Mouse (Mus musculus) kidney, embryonic 15.5 days (tissue): Measurements from ENCODE around the gene Hspd1. TPM values are rescaled to one million over a fixed set of nuclear protein-coding genes. Genes with fewer than 3 reads are reported as not detected.

Source experiments
- ATAC-seq: fragments of 200-750 bp; cut with Nextera tagmentation; replicated peaks from 2 replicates; pipeline ENCODE4 v1.8.0; 2017; ENCODE audit warnings: moderate TSS enrichment; ENCODE audit not compliant: low FRiP score
- H3K27ac ChIP-seq: fragments of 300-500 bp; sonication (generic); 2 replicates; pipeline ENCODE4 v1.5.1; 2015; ENCODE audit warnings: mild to moderate bottlenecking, inconsistent platforms
- H3K27me3 ChIP-seq: fragments of 300-500 bp; sonication (generic); 2 replicates; pipeline ENCODE4 v1.6.1; 2015; ENCODE audit warnings: inconsistent platforms
- H3K36me3 ChIP-seq: fragments of 300-500 bp; sonication (generic); 2 replicates; pipeline ENCODE4 v1.6.1; 2015; ENCODE audit warnings: inconsistent platforms
- H3K4me1 ChIP-seq: fragments of 300-500 bp; sonication (generic); 2 replicates; pipeline ENCODE4 v1.6.1; 2015; ENCODE audit warnings: inconsistent platforms
- H3K4me2 ChIP-seq: fragments of 300-500 bp; sonication (generic); 2 replicates; pipeline ENCODE4 v1.6.1; 2015; ENCODE audit warnings: moderate library complexity, mild to moderate bottlenecking, inconsistent platforms
- H3K4me3 ChIP-seq: fragments of 300-500 bp; sonication (generic); replicated peaks from 2 replicates; pipeline ENCODE4 v1.5.1; 2015; ENCODE audit warnings: mild to moderate bottlenecking, inconsistent platforms
- H3K9ac ChIP-seq: fragments of 300-500 bp; sonication (generic); 2 replicates; pipeline ENCODE4 v1.6.1; 2015; ENCODE audit warnings: mild to moderate bottlenecking, inconsistent platforms
- H3K9me3 ChIP-seq: fragments of 300-500 bp; sonication (generic); replicated peaks from 2 replicates; pipeline ENCODE4 v1.6.1; 2016; ENCODE audit warnings: inconsistent platforms
- WGBS: fragments of 180-500 bp; shearing (Covaris S2); methylation state at CpG from one replicate; pipeline ENCODE4 v1.1.7; 2015; ENCODE audit warnings: mixed read lengths; 5-methylcytosine and 5-hydroxymethylcytosine counted together
- polyA plus RNA-seq: library from polyadenylated mRNA; unstranded; fragments of >200 nt; fragmentation: Nextera tagmentation; extraction: Ambion mirVana; gene quantifications from 2 replicates; pipeline ENCODE4 v1.2.1, GENCODE M21; 2015

The Hspd1 gene
- polyA plus RNA-seq, 1 experiment from 2014 or later = 484 TPM

GRCm38 (mm10) chr1:55109066-55109766, 21.2 kb upstream of the Hspd1 start:
- Histone ChIP-seq H3K9me3 (no peaks in the 10 kb centered on the region), H3K4me2 (no peak overlapping the region), H3K9ac (no peak overlapping the region), H3K4me3 (no peak overlapping the region), H3K36me3 (no peaks in the 10 kb centered on the region), H3K27ac (no peak overlapping the region), H3K4me1 (no peaks in the 10 kb centered on the region), H3K27me3 (no peaks in the 10 kb centered on the region)
- 85% methylated on average over 4 of the region's 4 CpGs for WGBS
- ATAC-seq = no peak

- H3K4me2 ChIP-seq = no peak overlapping the region
- H3K4me1 ChIP-seq = no peaks in the 10 kb centered on the region
- 45% methylated on average over 2 of the region's 2 CpGs for whole genome bisulfite sequencing
- H3K9ac ChIP-seq = no peak overlapping the region
- H3K27me3 ChIP-seq = no peaks in the 10 kb centered on the region
- H3K27ac ChIP-seq = no peak overlapping the region
- ATAC-seq = no peak
- H3K36me3 ChIP-seq = no peaks in the 10 kb centered on the region
- H3K9me3 ChIP-seq = no peaks in the 10 kb centered on the region
- H3K4me3 ChIP-seq = no peak overlapping the region
Measured at GRCm38 (mm10) chr1:55108473-55108872, 20.4 kb upstream of the Hspd1 start.

DNA sequence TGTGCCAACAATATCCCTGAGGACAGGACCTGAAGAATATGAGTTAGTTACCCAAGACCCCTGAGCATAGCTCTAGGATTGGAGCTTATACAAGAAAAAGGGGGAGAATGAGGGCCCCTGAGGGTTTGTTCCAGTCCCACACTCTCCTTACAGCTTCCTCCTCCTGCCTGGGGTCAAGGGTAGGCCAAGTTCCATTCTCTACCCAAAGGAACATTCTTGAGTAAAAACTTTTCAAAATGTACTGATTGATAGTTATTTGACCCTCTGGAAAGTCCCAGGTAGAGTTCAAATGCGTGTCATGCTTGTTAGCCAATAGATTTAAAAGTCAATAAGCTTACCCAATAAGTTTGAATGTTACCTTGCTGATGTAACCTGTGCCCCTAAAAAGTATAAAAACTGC, 19.6 kb upstream of the Hspd1 start:
- no peak overlapping the region for H3K9ac ChIP-seq
- no peaks in the 10 kb centered on the region for H3K9me3 ChIP-seq
- H3K36me3 ChIP-seq = no peaks in the 10 kb centered on the region
- H3K27ac ChIP-seq = no peak overlapping the region
- no peaks in the 10 kb centered on the region for H3K27me3 ChIP-seq
- H3K4me3 ChIP-seq = no peak overlapping the region
- WGBS = 71% methylated on average over 1 of the region's 1 CpGs
- ATAC-seq = no peak
- no peaks in the 10 kb centered on the region for H3K4me1 ChIP-seq
- H3K4me2 ChIP-seq = no peak overlapping the region

GRCm38 (mm10) chr1:55106919-55107585, 19.0 kb upstream of the Hspd1 start:
- no peak overlapping the region for H3K9ac ChIP-seq
- no peaks in the 10 kb centered on the region for H3K36me3 ChIP-seq
- H3K4me2 ChIP-seq = no peak overlapping the region
- no peaks in the 10 kb centered on the region for H3K4me1 ChIP-seq
- H3K9me3 ChIP-seq = no peaks in the 10 kb centered on the region
- no peak overlapping the region for H3K27ac ChIP-seq
- H3K27me3 ChIP-seq = no peaks in the 10 kb centered on the region
- H3K4me3 ChIP-seq = no peak overlapping the region
- no peak for ATAC-seq
- WGBS = 81% methylated on average over 9 of the region's 9 CpGs

- Histone ChIP-seq H3K9ac (no peak overlapping the region), H3K9me3 (no peaks in the 10 kb centered on the region), H3K36me3 (peaks cover 31% of the 10 kb centered on the region), H3K27me3 (no peaks in the 10 kb centered on the region), H3K4me3 (no peak overlapping the region), H3K27ac (no peak overlapping the region), H3K4me2 (no peak overlapping the region), H3K4me1 (peaks cover 13% of the 10 kb centered on the region)
- 68% methylated on average over 1 of the region's 1 CpGs for WGBS
- ATAC-seq = no peak
Measured at GRCm38 (mm10) chr1:55092469-55092868, 4.4 kb upstream of the Hspd1 start.

DNA sequence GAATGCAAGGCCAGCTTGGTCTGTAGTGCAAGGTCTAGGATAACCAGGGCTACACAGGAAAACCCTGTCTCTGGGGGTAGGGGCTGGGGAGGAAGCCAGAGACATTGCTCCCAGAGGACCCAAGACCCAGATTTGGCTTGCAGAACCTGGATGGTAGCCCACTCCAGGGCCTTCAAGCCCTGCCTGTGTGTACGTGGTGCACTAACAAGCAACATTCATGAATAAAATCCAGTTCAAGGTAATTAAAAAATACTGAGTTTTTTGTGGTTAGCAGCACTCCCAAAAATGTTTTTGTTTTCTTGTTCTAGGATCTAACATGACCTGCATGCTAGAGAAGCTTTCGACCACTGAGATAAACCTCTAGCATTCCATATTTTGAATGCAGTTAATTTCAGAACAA, 4.0 kb upstream of the Hspd1 start:
- ATAC-seq = no peak
- H3K9ac ChIP-seq = no peak overlapping the region
- H3K4me2 ChIP-seq = no peak overlapping the region
- H3K4me3 ChIP-seq = no peak overlapping the region
- H3K9me3 ChIP-seq = no peaks in the 10 kb centered on the region
- H3K27me3 ChIP-seq = no peaks in the 10 kb centered on the region
- H3K27ac ChIP-seq = no peak overlapping the region
- peaks cover 13% of the 10 kb centered on the region for H3K4me1 ChIP-seq
- peaks cover 31% of the 10 kb centered on the region for H3K36me3 ChIP-seq
- 82% methylated on average over 2 of the region's 2 CpGs for WGBS

DNA sequence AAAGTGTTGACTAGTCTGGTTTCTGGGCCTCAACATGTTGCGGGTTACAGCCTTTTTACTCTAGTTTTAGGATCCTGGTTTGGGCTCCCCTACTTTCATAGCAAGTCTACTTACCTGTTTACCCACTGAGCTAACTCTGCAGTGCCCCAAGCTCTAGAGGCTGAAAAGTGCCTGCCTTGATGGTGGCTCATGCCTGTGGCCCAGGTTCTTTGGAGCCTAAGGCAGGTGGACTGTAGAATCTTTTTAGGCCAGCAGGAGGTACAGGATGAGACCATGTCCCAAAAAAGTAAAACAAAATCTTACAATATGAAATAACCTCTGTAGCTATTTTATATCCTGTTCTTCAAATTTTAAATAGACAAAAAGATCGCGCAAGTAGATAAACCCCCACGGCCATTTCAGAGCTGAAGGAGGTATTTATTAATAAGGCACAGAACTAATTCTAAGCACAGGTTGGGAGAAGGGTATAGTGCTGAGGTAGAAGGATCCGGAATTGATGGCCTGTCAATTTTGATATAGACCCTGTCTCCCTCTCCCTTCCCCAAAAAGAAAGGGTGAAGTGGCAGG, 1.5 kb upstream of the Hspd1 start:
- Histone ChIP-seq H3K4me1 (peaks cover 33% of the 10 kb centered on the region), H3K4me2 (peak overlapping the region; percentile 77), H3K9ac (peak overlapping the region; percentile 98), H3K27me3 (no peaks in the 10 kb centered on the region), H3K27ac (peak overlapping the region; percentile 25; the same call in 1 of the 2 replicates), H3K36me3 (peaks cover 46% of the 10 kb centered on the region), H3K9me3 (no peaks in the 10 kb centered on the region), H3K4me3 (peak overlapping the region; percentile 97)
- ATAC-seq = no peak
- 86% methylated on average over 5 of the region's 5 CpGs for WGBS

- Histone ChIP-seq H3K4me1 (peaks cover 40% of the 10 kb centered on the region), H3K27ac (peak overlapping the region; percentile 99), H3K4me2 (peak overlapping the region; percentile 77), H3K36me3 (peaks cover 53% of the 10 kb centered on the region), H3K9me3 (no peaks in the 10 kb centered on the region), H3K27me3 (no peaks in the 10 kb centered on the region), H3K4me3 (peak overlapping the region; percentile 97), H3K9ac (peak overlapping the region; percentile 98)
- ATAC-seq = no peak
- WGBS = 6% methylated on average over 16 of the region's 16 CpGs
Measured at GRCm38 (mm10) chr1:55088611-55089497, 811 bp upstream of the Hspd1 start.

DNA sequence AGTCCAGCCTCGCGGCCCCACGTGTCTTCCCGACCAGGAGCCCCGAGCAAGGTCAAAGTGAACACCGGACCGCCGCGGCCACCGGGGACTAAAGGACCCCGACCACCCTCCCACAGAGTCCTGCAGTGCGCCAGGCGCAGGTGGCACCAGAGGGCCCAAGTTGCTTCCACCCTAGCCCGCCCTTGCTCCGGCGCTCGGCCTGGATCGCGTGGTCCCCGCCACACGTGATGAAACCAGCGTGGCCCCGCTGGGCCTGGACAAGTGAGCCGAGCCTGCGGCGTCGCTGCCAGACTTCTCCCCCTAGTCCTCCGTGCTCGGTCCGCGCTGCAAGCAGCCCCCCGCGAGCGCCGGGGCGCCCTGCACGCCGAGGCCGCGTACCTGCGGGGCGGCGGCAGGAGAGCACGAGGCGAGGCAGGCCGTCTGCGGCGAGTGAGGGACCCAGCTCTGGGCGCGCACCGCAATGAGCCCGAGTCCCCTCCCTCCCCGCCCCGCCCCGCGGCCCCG, 590 bp downstream of the Hspd1 start:
- peak overlapping the region; percentile 98 for H3K9ac ChIP-seq
- peaks cover 55% of the 10 kb centered on the region for H3K36me3 ChIP-seq
- under 1% methylated on average over 52 of the region's 57 CpGs for WGBS
- ATAC-seq = peak; percentile 89
- H3K9me3 ChIP-seq = no peaks in the 10 kb centered on the region
- H3K27ac ChIP-seq = peak overlapping the region; percentile 99
- H3K27me3 ChIP-seq = no peaks in the 10 kb centered on the region
- peaks cover 42% of the 10 kb centered on the region for H3K4me1 ChIP-seq
- H3K4me2 ChIP-seq = peak overlapping the region; percentile 77
- peak overlapping the region; percentile 97 for H3K4me3 ChIP-seq

- 1% methylated on average over 13 of the region's 13 CpGs for WGBS
- Histone ChIP-seq H3K9me3 (no peaks in the 10 kb centered on the region), H3K4me2 (peak overlapping the region; percentile 77), H3K27ac (peak overlapping the region; percentile 99), H3K9ac (peak overlapping the region; percentile 98), H3K36me3 (peaks cover 55% of the 10 kb centered on the region), H3K4me1 (peaks cover 42% of the 10 kb centered on the region), H3K27me3 (no peaks in the 10 kb centered on the region), H3K4me3 (peak overlapping the region; percentile 97)
- ATAC-seq = no peak
Measured at GRCm38 (mm10) chr1:55086868-55087400, 1.1 kb downstream of the Hspd1 start.

GRCm38 (mm10) chr1:55085781-55086366, 2.2 kb downstream of the Hspd1 start:
- Histone ChIP-seq H3K9me3 (no peaks in the 10 kb centered on the region), H3K9ac (peak overlapping the region; percentile 98)
- WGBS = 51% methylated on average over 7 of the region's 7 CpGs

More at GRCm38 (mm10) chr1:55085781-55086366, 2.2 kb downstream of the Hspd1 start:
- peaks cover 42% of the 10 kb centered on the region for H3K4me1 ChIP-seq
- ATAC-seq = no peak
- H3K27me3 ChIP-seq = no peaks in the 10 kb centered on the region
- peak overlapping the region; percentile 97 for H3K4me3 ChIP-seq
- H3K27ac ChIP-seq = no peak overlapping the region
- H3K36me3 ChIP-seq = peaks cover 57% of the 10 kb centered on the region
- peak overlapping the region; percentile 77 for H3K4me2 ChIP-seq
